Mouse (Mus musculus) neutrophil, adult 83 days (primary cell): ENCODE measurements around the gene Depdc5. TPM values are rescaled to one million over a fixed set of nuclear protein-coding genes. Genes with fewer than 3 reads are reported as not detected.

Experiments used
- total RNA-seq, 2 experiments: library from RNA; stranded (reverse); gene quantifications; one replicate each; pipeline ENCODE4 v1.2.4; 2023

Depdc5 gene
- total RNA-seq, result 10 to 100 TPM; 27.9 to 33.8 TPM

DNA sequence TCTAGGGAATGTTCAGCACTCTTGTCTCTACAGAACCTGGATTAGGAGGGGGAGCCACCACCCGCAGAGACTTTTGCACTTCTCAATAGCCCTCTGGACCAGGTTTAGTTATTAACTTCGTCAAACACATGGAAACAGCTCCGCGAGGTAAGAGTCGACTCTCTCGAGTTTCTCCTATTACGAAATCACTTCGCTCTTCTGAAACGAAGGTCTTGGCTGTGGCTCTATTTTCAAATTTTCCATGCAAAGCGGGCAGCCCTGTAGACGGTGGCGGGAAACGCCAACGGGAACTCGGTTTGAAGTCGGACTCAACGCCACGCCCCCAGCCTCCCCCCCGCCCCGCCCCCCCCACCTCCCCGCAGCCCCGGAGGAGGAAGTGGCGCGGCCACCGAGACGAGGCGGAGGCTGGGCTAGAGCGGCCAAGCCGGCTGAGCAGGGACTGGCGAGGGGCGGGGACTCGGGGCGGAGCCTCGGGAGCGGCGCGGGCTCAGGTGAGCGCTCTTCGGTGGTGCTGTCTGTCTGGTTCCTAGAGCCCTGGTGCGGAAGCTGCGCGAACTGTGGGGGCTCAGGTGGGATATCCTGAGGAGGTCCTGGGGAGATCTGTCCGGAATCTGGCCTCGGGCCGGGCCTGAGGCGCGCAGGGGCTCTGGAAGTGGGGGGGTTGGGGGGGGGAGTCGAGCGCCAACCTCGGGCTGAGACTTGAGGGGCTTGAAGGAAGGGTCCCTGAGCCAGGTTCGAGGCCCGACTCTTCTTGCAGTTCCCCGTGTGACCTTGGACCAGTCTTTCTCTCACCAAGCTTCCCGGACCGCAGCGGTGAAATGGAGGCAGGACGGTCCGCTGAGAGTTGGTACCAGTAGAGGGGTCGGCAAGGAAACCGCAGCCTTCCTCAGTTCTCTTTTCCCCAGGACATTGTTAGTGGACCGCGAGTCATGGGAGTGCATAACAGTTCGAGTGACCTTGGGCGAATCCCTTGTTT lies at the start of gene Depdc5:
Gene Depdc5 (plus strand): TSS at position 449 of the 976 bp plus-strand sequence.

DNA sequence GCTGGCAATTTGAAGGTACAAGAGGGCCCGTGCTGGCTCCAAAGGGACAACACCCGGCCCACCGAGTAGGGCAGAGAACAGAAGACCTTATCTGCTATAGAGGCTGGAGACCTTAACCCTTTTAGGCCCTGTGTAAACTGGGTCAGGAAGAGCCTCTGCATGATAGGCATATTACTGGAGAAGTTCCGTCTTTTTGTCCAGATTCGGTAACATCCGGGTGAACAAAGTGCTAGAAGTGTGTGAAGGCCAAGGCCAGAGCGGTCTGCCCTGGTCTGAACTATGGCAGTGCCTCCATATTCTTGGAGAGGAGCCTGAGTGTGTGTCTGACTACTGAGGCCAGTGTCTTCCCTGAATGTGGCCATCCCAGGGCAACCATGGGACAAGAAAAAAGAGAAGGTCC lies 36.5 kb upstream of the Depdc5 start, which contains the start of gene Gm20671:
Gene Gm20671 (minus strand): TSS at position 101 of the 400 bp plus-strand sequence.

DNA sequence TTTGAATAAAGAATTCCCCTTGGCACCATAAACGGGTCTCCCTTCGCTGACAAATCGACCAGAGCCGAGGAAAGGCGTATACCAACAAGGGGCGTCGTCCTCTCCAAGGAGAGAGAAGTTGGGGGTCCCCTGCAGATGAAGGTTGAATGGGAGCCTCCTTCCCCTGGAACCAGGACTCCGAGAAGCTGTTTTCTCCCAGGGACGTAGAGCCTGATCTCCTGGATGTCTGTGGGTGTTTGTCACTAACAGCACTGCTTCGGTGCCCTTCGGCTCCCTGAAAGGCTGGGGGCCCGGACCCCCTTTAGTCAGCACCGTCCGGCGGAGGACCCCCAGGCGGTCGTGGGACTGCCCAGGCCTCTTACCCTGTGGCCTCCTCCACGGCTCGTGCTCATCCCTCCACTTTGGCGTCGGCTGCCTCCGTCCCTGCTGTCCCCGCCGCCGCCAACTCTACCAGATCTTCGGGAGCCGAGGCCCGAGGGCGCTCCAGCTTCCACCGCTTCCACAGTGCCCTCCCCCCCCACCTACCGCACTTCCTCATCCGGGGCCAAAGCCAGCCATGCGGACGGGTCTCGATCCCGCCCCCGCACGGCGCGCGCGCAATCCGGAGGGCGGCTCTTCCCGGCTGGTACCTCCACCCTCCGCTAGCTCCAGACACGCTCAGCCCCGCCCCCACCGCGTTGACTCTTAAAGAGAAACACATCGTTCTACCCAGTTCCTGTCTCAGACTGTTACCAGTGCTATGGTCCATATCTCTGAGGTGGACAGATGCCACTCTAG lies 9.6 kb upstream of the Depdc5 start, which contains the start of gene Prr14l:
Gene Prr14l (minus strand): TSS at position 526 of the 777 bp plus-strand sequence.

GRCm38 (mm10) chr5:33018561-33019425 lies 155.3 kb downstream of the Depdc5 start, which contains the start of gene Ywhah:
TSS of gene Ywhah (plus strand) at chr5:33018816.

Other genes starting within 250 kb of the Depdc5 start
- 10 to 100 TPM; 53.0 to 66.6 TPM for gene Pisd, start 78.1 kb upstream of the Depdc5 start, total RNA-seq
- gene Gm20671, start 36.6 kb upstream of the Depdc5 start, total RNA-seq, result not detected
- gene Prr14l, start 9.4 kb upstream of the Depdc5 start, total RNA-seq, result 10 to 100 TPM; 31.8 to 40.6 TPM
- 100 to 1,000 TPM; 182 to 186 TPM for gene Ywhah, start 155.1 kb downstream of the Depdc5 start, total RNA-seq
- not detected for gene Slc5a1, start 240.5 kb downstream of the Depdc5 start, total RNA-seq